Mouse (Mus musculus) c-Kit-positive CD71-positive TER-119-positive erythroid progenitor cells, embryonic 14.5 days (primary cell): ENCODE results near the gene Gm10283.
"Not testable (repeated sequence)": the region's sequence is repeated elsewhere in the genome, so short reads cannot be mapped to it uniquely, and the experiment has no call there.

ENCODE experiments used
- DNase-seq: peaks from one replicate; pipeline ENCODE4 v3.0.0-alpha.2; 2013; ENCODE audit warnings: low spot score

Gene Gm10283

GRCm38 (mm10) chr8:60503098-60503497, at the start of gene Gm10283:
Gene Gm10283 (minus strand): TSS chr8:60503198.
- no peak for DNase-seq

- no peak for DNase-seq
Measured at GRCm38 (mm10) chr8:60534945-60535344, 31.9 kb upstream of the Gm10283 start.

GRCm38 (mm10) chr8:60518286-60518685, 15.3 kb upstream of the Gm10283 start:
- DNase-seq, result no peak

- peak; percentile 15 for DNase-seq
Measured at GRCm38 (mm10) chr8:60505653-60506521, 2.9 kb upstream of the Gm10283 start, which contains the start of gene Aadat. Gene Aadat (plus strand): TSS chr8:60505932.

- not testable (repeated sequence) for DNase-seq
Measured at GRCm38 (mm10) chr8:60495046-60495445, 8.0 kb downstream of the Gm10283 start.

- no peak for DNase-seq
Measured at GRCm38 (mm10) chr8:60494606-60495005, 8.4 kb downstream of the Gm10283 start.

- DNase-seq, result no peak
Measured at GRCm38 (mm10) chr8:60492471-60492870, 10.5 kb downstream of the Gm10283 start.

GRCm38 (mm10) chr8:60491871-60492270, 11.1 kb downstream of the Gm10283 start:
- DNase-seq, result no peak

- DNase-seq, result no peak
Measured at GRCm38 (mm10) chr8:60490147-60490546, 12.9 kb downstream of the Gm10283 start.

GRCm38 (mm10) chr8:60466686-60467335, 36.2 kb downstream of the Gm10283 start:
- DNase-seq, result no peak

- DNase-seq, result no peak
Measured at GRCm38 (mm10) chr8:60449296-60449695, 53.7 kb downstream of the Gm10283 start.

- DNase-seq, result no peak
Measured at GRCm38 (mm10) chr8:60444989-60445388, 58.0 kb downstream of the Gm10283 start.

- no peak for DNase-seq
Measured at GRCm38 (mm10) chr8:60438557-60438956, 64.4 kb downstream of the Gm10283 start.

GRCm38 (mm10) chr8:60436872-60437271, 66.1 kb downstream of the Gm10283 start:
- no peak for DNase-seq

GRCm38 (mm10) chr8:60432649-60433048, 70.3 kb downstream of the Gm10283 start:
- no peak for DNase-seq

GRCm38 (mm10) chr8:60406358-60406757, 96.6 kb downstream of the Gm10283 start:
- DNase-seq, result no peak

GRCm38 (mm10) chr8:60404994-60405548, 97.9 kb downstream of the Gm10283 start:
- no peak for DNase-seq

GRCm38 (mm10) chr8:60393675-60394074, 109.3 kb downstream of the Gm10283 start:
- no peak for DNase-seq

- no peak for DNase-seq
Measured at GRCm38 (mm10) chr8:60386589-60386988, 116.4 kb downstream of the Gm10283 start.
